Mouse (Mus musculus): ENCODE results near the gene Myt1l.

- no peak for TF ChIP-seq POLR2A (IDR thresholded peaks at IDR 0.05; ENCODE audit: borderline replicate concordance, extremely low read depth, insufficient read depth, insufficient read length, poor library complexity, severe bottlenecking)
- TF ChIP-seq CTCF (IDR thresholded peaks at IDR 0.05; ENCODE audit: borderline replicate concordance, extremely low read depth, insufficient read depth, insufficient read length): no peak
Observed at GRCm38 (mm10) chr12:29617746-29618145, 89.6 kb downstream of the Myt1l start.

Measured in brain, embryonic 14.5 days (tissue).